Mouse (Mus musculus): ENCODE measurements around the gene Tcf23.

DNA sequence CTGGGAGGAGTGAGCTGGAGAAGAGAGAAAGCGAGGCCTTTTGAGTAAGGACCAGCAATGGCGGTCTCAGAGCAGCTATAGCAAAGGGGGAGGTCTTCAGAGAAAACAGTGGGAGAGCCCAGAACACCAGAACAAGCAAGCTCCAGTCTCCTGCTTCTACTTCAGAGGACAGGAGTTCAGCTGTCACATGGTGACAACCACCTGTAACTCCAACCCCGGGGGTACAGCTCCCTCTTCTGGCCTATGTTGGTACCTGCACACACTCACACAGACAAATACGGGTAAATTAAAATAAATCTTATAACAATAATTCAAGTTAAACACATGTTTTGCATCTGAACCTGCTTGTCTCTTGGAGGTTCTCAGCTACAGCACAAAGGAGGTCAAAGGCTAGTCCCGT, 29.8 kb downstream of the Tcf23 start:
- TF ChIP-seq ZMIZ1 (IDR thresholded peaks at IDR 0.05; ENCODE audit: low read depth, low read length): no peak
- TF ChIP-seq CTCF (conservative IDR thresholded peaks at IDR 0.05 in 1 of 2, IDR thresholded peaks at IDR 0.05 in 1 of 2; ENCODE audit: low read depth in 2 of 2, low read length in 2 of 2): peak; percentile 80 to 94
- no peak for TF ChIP-seq ZKSCAN1 (IDR thresholded peaks at IDR 0.05; ENCODE audit: borderline replicate concordance, low read depth, low read length)
- no peak for TF ChIP-seq CHD1 (IDR thresholded peaks at IDR 0.05; ENCODE audit: low read depth, low read length)
- TF ChIP-seq MAZ (IDR thresholded peaks at IDR 0.05; ENCODE audit: low read depth, low read length): no peak
- no peak for TF ChIP-seq NELFE (IDR thresholded peaks at IDR 0.05; ENCODE audit: low read depth, low read length)
- no peak for TF ChIP-seq MAFK (IDR thresholded peaks at IDR 0.05; ENCODE audit: insufficient replicate concordance, low read length)
- TF ChIP-seq POLR2AphosphoS2 (IDR thresholded peaks at IDR 0.05; ENCODE audit: low read depth, low read length): no peak
- no peak for TF ChIP-seq ETS1 (conservative IDR thresholded peaks at IDR 0.05; ENCODE audit: low read depth, low read length)
- TF ChIP-seq TBP (conservative IDR thresholded peaks at IDR 0.05; ENCODE audit: low read depth, low read length): no peak
- no peak for TF ChIP-seq E2F4 (IDR thresholded peaks at IDR 0.05; ENCODE audit: insufficient replicate concordance, low read depth, low read length)
- peak; percentile 94 for TF ChIP-seq RAD21 (IDR thresholded peaks at IDR 0.05; ENCODE audit: low read depth, low read length)
